Mouse (Mus musculus) common myeloid progenitor, adult 5-6 weeks (primary cell): Measurements from ENCODE around the gene St6galnac3. TPM values are rescaled to one million over a fixed set of nuclear protein-coding genes. Genes with fewer than 3 reads are reported as not detected.

ENCODE experiments used
- ATAC-seq: replicated peaks from 2 replicates; pipeline ENCODE4 v1.8.0; 2016; ENCODE audit warnings: low read depth, mild to moderate bottlenecking, moderate TSS enrichment, inconsistent platforms; ENCODE audit not compliant: poor library complexity, severe bottlenecking
- total RNA-seq: library from RNA; stranded (forward); fragments of 200-1000, 187-1606 nt; gene quantifications from 2 replicates; pipeline ENCODE4 v1.2.3, GENCODE M21; 2017

Gene St6galnac3
- total RNA-seq, 1 experiment from 2014 or later, result 2.7 TPM

GRCm38 (mm10) chr3:153276101-153276829 lies 448.7 kb downstream of the St6galnac3 start:
- peak; percentile 52; the same call in 1 of the 2 replicates for ATAC-seq

GRCm38 (mm10) chr3:153272241-153272640 lies 452.7 kb downstream of the St6galnac3 start:
- ATAC-seq, result no peak

- peak; percentile 76 for ATAC-seq
These were observed 457.6 kb downstream of the St6galnac3 start for GRCm38 (mm10) chr3:153267397-153267796.

- ATAC-seq, result peak; percentile 74
These were observed 463.0 kb downstream of the St6galnac3 start for GRCm38 (mm10) chr3:153261985-153262384.

- ATAC-seq, result peak; percentile 60
These were observed 464.6 kb downstream of the St6galnac3 start for GRCm38 (mm10) chr3:153260225-153260933.

GRCm38 (mm10) chr3:153255910-153256309 lies 469.1 kb downstream of the St6galnac3 start:
- no peak for ATAC-seq

- ATAC-seq, result no peak
These were observed 473.3 kb downstream of the St6galnac3 start for GRCm38 (mm10) chr3:153251653-153252052.

- peak; percentile 97 for ATAC-seq
These were observed 474.2 kb downstream of the St6galnac3 start for GRCm38 (mm10) chr3:153250598-153251257.

- ATAC-seq, result no peak
These were observed 476.1 kb downstream of the St6galnac3 start for GRCm38 (mm10) chr3:153248866-153249265.

GRCm38 (mm10) chr3:153248029-153248428 lies 476.9 kb downstream of the St6galnac3 start:
- ATAC-seq, result peak; percentile 46; the same call in 1 of the 2 replicates

- ATAC-seq, result no peak
These were observed 482.4 kb downstream of the St6galnac3 start for GRCm38 (mm10) chr3:153242524-153242923.

- ATAC-seq, result peak; percentile 69
These were observed 483.8 kb downstream of the St6galnac3 start for GRCm38 (mm10) chr3:153241134-153241533.

- peak; percentile 54 for ATAC-seq
These were observed 484.6 kb downstream of the St6galnac3 start for GRCm38 (mm10) chr3:153240366-153240765.

GRCm38 (mm10) chr3:153238381-153238780 lies 486.6 kb downstream of the St6galnac3 start:
- ATAC-seq, result no peak

- ATAC-seq, result no peak
These were observed 488.7 kb downstream of the St6galnac3 start for GRCm38 (mm10) chr3:153236262-153236661.

- ATAC-seq, result 0 out of 2 replicates have a peak, but pooled peaks have one; percentile 7
These were observed 502.2 kb downstream of the St6galnac3 start for GRCm38 (mm10) chr3:153222611-153223402.

- peak; percentile 62; the same call in 1 of the 2 replicates for ATAC-seq
These were observed 505.6 kb downstream of the St6galnac3 start for GRCm38 (mm10) chr3:153219391-153219790.

GRCm38 (mm10) chr3:153208186-153208585 lies 516.8 kb downstream of the St6galnac3 start:
- no peak for ATAC-seq

- ATAC-seq, result no peak
These were observed 520.9 kb downstream of the St6galnac3 start for GRCm38 (mm10) chr3:153204046-153204445.

GRCm38 (mm10) chr3:153201835-153202234 lies 523.1 kb downstream of the St6galnac3 start:
- no peak for ATAC-seq
